Mouse (Mus musculus): ENCODE results near the gene Dnajb11. TPM values are rescaled to one million over a fixed set of nuclear protein-coding genes. Genes with fewer than 3 reads are reported as not detected.

Gene Dnajb11
- 134 TPM for polyA plus RNA-seq (2017; shearing (Covaris generic))

DNA sequence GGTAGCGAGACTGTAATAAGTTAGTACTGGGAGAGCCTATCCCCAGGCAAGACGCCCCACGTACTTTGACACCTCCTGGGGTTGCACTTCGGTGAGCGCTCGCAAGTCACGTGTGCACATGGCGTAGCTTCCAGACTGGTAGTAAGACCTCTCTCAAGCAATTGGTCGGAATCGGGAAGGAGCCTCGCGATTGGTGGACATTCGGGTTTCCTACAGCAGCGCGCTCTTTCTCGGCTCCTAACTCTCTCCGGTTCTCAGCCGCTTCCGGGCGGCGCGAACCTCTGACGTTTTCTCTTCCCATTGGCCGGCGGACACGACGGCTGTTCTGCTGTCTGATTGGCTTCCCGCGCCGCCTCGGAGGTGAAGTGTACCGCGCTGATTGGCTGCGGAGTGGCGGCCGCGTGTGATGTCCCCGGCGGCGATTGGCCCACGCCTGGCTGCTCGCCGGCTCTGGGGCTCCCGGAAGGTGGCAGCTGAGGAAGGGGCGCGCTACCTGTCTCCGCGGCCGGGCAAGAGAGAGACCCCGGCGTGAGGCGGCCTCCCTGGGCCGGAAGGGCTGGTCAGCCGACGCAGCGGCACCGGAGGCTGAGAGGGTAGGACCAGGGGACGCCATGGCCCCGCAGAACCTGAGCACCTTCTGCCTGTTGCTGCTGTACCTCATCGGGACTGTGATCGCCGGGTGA, at the start of gene Dnajb11, which contains the start of gene Tbccd1:
Gene Dnajb11 (plus strand): TSS at position 415 of the 683 bp plus-strand sequence.
Gene Tbccd1 (minus strand): TSS at position 239 of the 683 bp plus-strand sequence.

GRCm38 (mm10) chr16:22811477-22811876, 46.2 kb upstream of the Dnajb11 start, which contains the start of gene Crygs:
Gene Crygs, minus strand, starts transcription at chr16:22811577.

DNA sequence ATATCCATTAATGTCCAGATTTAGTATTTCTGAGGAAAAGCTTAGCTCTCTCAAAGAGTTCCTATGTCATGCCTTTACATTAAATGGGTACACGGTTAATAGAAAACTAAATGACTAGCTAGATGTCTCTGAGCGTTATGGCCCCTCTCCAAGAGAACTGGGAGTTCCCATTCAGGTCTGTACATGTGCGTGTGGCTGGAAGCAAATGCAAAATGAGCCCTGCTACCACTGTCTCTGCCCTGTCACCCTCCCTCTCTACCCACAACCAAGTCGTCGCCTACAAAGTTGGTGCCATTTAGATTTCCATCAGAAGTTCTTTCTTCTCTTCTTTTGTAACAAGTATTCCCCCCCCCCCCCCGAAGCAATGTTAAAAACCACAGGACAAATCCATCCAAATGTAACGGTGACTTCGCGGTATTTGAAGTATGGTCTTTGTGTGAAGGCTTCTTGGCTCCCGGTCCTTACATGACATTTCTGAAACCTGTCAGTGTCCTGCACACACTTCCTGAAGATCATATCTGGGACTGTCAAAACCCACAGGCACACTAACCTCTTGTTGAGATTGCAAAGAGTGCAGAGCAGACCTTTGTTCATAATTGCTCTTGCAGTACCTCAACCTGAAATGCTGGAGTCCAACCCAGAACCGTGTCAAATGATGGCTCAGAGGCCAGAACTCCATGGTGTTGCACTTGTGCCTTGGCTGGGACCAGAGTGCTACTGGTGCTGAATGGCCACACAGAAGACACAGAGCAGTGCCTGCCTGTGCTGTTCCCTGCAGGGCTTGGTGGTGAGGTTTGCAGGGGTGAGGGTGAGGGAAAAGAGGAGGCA, 33.3 kb downstream of the Dnajb11 start, which contains the start of gene Ahsg:
Gene Ahsg (plus strand): TSS at position 595 of the 828 bp plus-strand sequence.

GRCm38 (mm10) chr16:22918034-22918433, 60.4 kb downstream of the Dnajb11 start, which contains the start of gene Fetub:
Gene Fetub, plus strand, starts transcription at chr16:22918334.

Other genes starting within 250 kb of the Dnajb11 start
- 3.7 TPM for gene Dgkg, start 200.6 kb upstream of the Dnajb11 start, polyA plus RNA-seq (2017; shearing (Covaris generic))
- not detected for gene Crygs, start 46.3 kb upstream of the Dnajb11 start, polyA plus RNA-seq (2017; shearing (Covaris generic))
- gene Tbccd1, start 176 bp upstream of the Dnajb11 start, polyA plus RNA-seq (2017; shearing (Covaris generic)), result 30.0 TPM
- gene Ahsg, start 33.4 kb downstream of the Dnajb11 start, polyA plus RNA-seq (2017; shearing (Covaris generic)), result not detected
- not detected for gene Fetub, start 60.5 kb downstream of the Dnajb11 start, polyA plus RNA-seq (2017; shearing (Covaris generic))
- gene Hrg, start 93.2 kb downstream of the Dnajb11 start, polyA plus RNA-seq (2017; shearing (Covaris generic)), result not detected
- not detected for gene Kng2, start 171.6 kb downstream of the Dnajb11 start, polyA plus RNA-seq (2017; shearing (Covaris generic))
- not detected for gene Kng1, start 200.0 kb downstream of the Dnajb11 start, polyA plus RNA-seq (2017; shearing (Covaris generic))
- 286 TPM for gene Eif4a2, start 249.6 kb downstream of the Dnajb11 start, polyA plus RNA-seq (2017; shearing (Covaris generic))

Data from inflammation-experienced regulatory T-cells, adult 16 weeks (primary cell).